ENCODE assay signal across 9 mouse cellular contexts in genomic region chr8:95175808-95176207, GRCm38 (mm10). TPM values are rescaled to one million over a fixed set of nuclear protein-coding genes. Genes with fewer than 3 reads are reported as not detected.
A peak's percentile ranks its signal among the peaks of the same experiment; 100 is the strongest.
DNase-seq lines count a peak whose midpoint lies in the region; ATAC-seq and TF ChIP-seq lines count a peak whose summit lies in the region.
"Had no signal": no experiment of that assay in that cellular context is flagged by ENCODE, and none has a peak within 500 bp of the region (broad histone marks: within the 10 kb centered on the region; RNA-seq: fewer than 3 reads in every experiment).

No protein-coding gene starts in this region.

- peak; percentile 96 for ATAC-seq in midbrain, embryonic 13.5 days
- no peak for ATAC-seq in heart, embryonic 11.5 days (replicated peaks; ENCODE audit: insufficient number of reproducible peaks, low FRiP score, low TSS enrichment)

- H3K4me2 ChIP-seq in midbrain, embryonic 13.5 days (replicated peaks), result peak overlapping the region; percentile 16; the same call in 1 of the 2 replicates
- no peak overlapping the region for H3K4me2 ChIP-seq in heart, embryonic 11.5 days
- H3K4me2 ChIP-seq: lung, embryonic 15.5 days had no signal

- H3K9ac ChIP-seq in midbrain, embryonic 13.5 days (replicated peaks), result peak overlapping the region; percentile 44; the same call in 1 of the 2 replicates
- no peak overlapping the region for H3K9ac ChIP-seq in heart, embryonic 11.5 days (ENCODE audit: low read depth, low read length)
- H3K9ac ChIP-seq: lung, embryonic 15.5 days had no signal

- no peak for TF ChIP-seq POLR2A in brain, embryonic 14.5 days (IDR thresholded peaks at IDR 0.05; ENCODE audit: borderline replicate concordance, extremely low read depth, insufficient read depth, insufficient read length, poor library complexity, severe bottlenecking)
- TF ChIP-seq POLR2A in thymus, adult 2 months (IDR thresholded peaks at IDR 0.05; ENCODE audit: control insufficient read depth, extremely low read depth, insufficient read depth, low read length, poor library complexity), result no peak

- peak overlapping the region; percentile 94 for H3K27ac ChIP-seq in midbrain, embryonic 13.5 days
- no peak overlapping the region for H3K27ac ChIP-seq in thymus, adult 2 months (ENCODE audit: control insufficient read depth, insufficient read depth, low read length)
- H3K27ac ChIP-seq in heart, embryonic 11.5 days (ENCODE audit: low read depth, low read length), result no peak overlapping the region
- H3K27ac ChIP-seq: lung, embryonic 15.5 days had no signal

- H3K9me3 ChIP-seq in midbrain, embryonic 13.5 days, result no peaks in the 10 kb centered on the region
- H3K9me3 ChIP-seq in heart, embryonic 11.5 days (replicated peaks; ENCODE audit: control insufficient read depth, low read length), result no peaks in the 10 kb centered on the region
- H3K9me3 ChIP-seq: lung, embryonic 15.5 days had no signal

- peak; percentile 94 for DNase-seq in brain, embryonic 14.5 days (ENCODE audit: low read depth)
- peak; percentile 15 to 33 for DNase-seq in cerebellum, postnatal 25 days
- DNase-seq in layer of hippocampus, adult 18-20 months (ENCODE audit: low spot score in 2 of 2), result peak; percentile 51 to 64
- DNase-seq in thymus, adult 2 months, result no peak
- DNase-seq in spleen, postnatal 10 days (ENCODE audit: low spot score in 2 of 2), result no peak
- DNase-seq: heart, adult 11 months had no signal

- H3K4me3 ChIP-seq in midbrain, embryonic 13.5 days (replicated peaks), result no peak overlapping the region
- H3K4me3 ChIP-seq in thymus, adult 2 months (ENCODE audit: control insufficient read depth, insufficient read depth, low read length), result no peak overlapping the region
- H3K4me3 ChIP-seq in heart, embryonic 11.5 days (ENCODE audit: low read depth, low read length), result no peak overlapping the region
- H3K4me3 ChIP-seq: lung, embryonic 15.5 days had no signal

- peak; percentile 18; the same call in 1 of the 2 replicates for TF ChIP-seq CTCF in brain, embryonic 14.5 days (IDR thresholded peaks at IDR 0.05; ENCODE audit: borderline replicate concordance, extremely low read depth, insufficient read depth, insufficient read length)
- no peak for TF ChIP-seq CTCF in thymus, adult 2 months (IDR thresholded peaks at IDR 0.05; ENCODE audit: borderline replicate concordance, control insufficient read depth, extremely low read depth, insufficient read depth, low read length, poor library complexity)

- no peaks in the 10 kb centered on the region for H3K27me3 ChIP-seq in midbrain, embryonic 13.5 days
- H3K27me3 ChIP-seq in thymus, adult 2 months (ENCODE audit: control insufficient read depth, insufficient read depth, low read length), result no peaks in the 10 kb centered on the region
- no peaks in the 10 kb centered on the region for H3K27me3 ChIP-seq in heart, embryonic 11.5 days (ENCODE audit: control insufficient read depth, insufficient read depth, low read length)
- H3K27me3 ChIP-seq: lung, embryonic 15.5 days had no signal

- peaks cover 20% of the 10 kb centered on the region for H3K4me1 ChIP-seq in midbrain, embryonic 13.5 days (replicated peaks)
- H3K4me1 ChIP-seq in thymus, adult 2 months (replicated peaks; ENCODE audit: control insufficient read depth, insufficient read depth, low read length), result no peaks in the 10 kb centered on the region
- H3K4me1 ChIP-seq in heart, embryonic 11.5 days (ENCODE audit: control insufficient read depth, insufficient read depth, low read length), result no peaks in the 10 kb centered on the region; the same call in 1 of the 2 replicates
- H3K4me1 ChIP-seq: lung, embryonic 15.5 days had no signal

- 19% methylated on average over 18 of the region's 18 CpGs for WGBS in midbrain, embryonic 13.5 days
- WGBS in thymus, adult 2 months, result 87% methylated on average over 18 of the region's 18 CpGs
- WGBS in heart, embryonic 11.5 days (ENCODE audit: insufficient replicate concordance), result 62% methylated on average over 18 of the region's 18 CpGs

- no peaks in the 10 kb centered on the region for H3K36me3 ChIP-seq in midbrain, embryonic 13.5 days
- no peaks in the 10 kb centered on the region for H3K36me3 ChIP-seq in thymus, adult 2 months (ENCODE audit: control insufficient read depth, insufficient read depth, low read length)
- no peaks in the 10 kb centered on the region for H3K36me3 ChIP-seq in heart, embryonic 11.5 days (ENCODE audit: control insufficient read depth, insufficient read depth, low read length)
- H3K36me3 ChIP-seq: lung, embryonic 15.5 days had no signal

RNA-seq across cellular contexts. Expression of gene Kifc3, which starts 26.8 kb away (rescaled TPM):
- polyA plus RNA-seq in brain, embryonic 14.5 days (2012; rRNA removed), result 26.3 and 31.1 TPM in 2 replicates
- total RNA-seq in layer of hippocampus, adult 18-20 months (2021), result 10 to 100 TPM; 57.0 to 57.2 TPM
- 12.6 and 14.3 TPM in 2 replicates for polyA plus RNA-seq in midbrain, embryonic 13.5 days (2015; fragmentation: Nextera tagmentation; extraction: Ambion mirVana)
- polyA plus RNA-seq in thymus, adult 2 months (2012; rRNA removed), result 13.7 and 19.1 TPM in 2 replicates
- 5.7 and 10.0 TPM in 2 replicates for polyA plus RNA-seq in heart, embryonic 11.5 days (2014; fragmentation: Nextera tagmentation; extraction: Ambion mirVana)

Comparison
In these comparisons a context has a peak if more than half of its experiments do, and no peak if none do; other contexts are left out.
1. DNase-seq: peak in brain, embryonic 14.5 days (single experiment), cerebellum, postnatal 25 days (2 of 2) and layer of hippocampus, adult 18-20 months (2 of 2); none in thymus, adult 2 months (single experiment) and spleen, postnatal 10 days (0 of 2).